Mouse (Mus musculus) liver, embryonic 14.5 days (tissue): ENCODE results near the gene Negr1.

ENCODE experiments used
- CTCF ChIP-seq: IDR thresholded peaks from 2 replicates; pipeline ENCODE4 v1.5.1; 2016; ENCODE audit warnings: antibody characterized with exemption, low read depth, control low read depth
- EP300 ChIP-seq: IDR thresholded peaks from 2 replicates; pipeline ENCODE4 v1.6.1; 2016; ENCODE audit warnings: antibody characterized with exemption, low read depth

GRCm38 (mm10) chr3:156559826-156560471 is 1.6 kb upstream of the Negr1 start:
- TF ChIP-seq EP300 (no peak), CTCF (no peak)
